In genomic region chr2:69745091-69745490, GRCm38 (mm10) we compare ENCODE assay signal across 17 mouse cellular contexts. TPM values are rescaled to one million over a fixed set of nuclear protein-coding genes. Genes with fewer than 3 reads are reported as not detected.
DNase-seq lines count a peak whose midpoint lies in the region; ATAC-seq and TF ChIP-seq lines count a peak whose summit lies in the region.
"Had no signal": no experiment of that assay in that cellular context is flagged by ENCODE, and none has a peak within 500 bp of the region (broad histone marks: within the 10 kb centered on the region; RNA-seq: fewer than 3 reads in every experiment).

No protein-coding gene starts in this region.

- H3K79me2 ChIP-seq in heart, adult 2 months (replicated peaks; ENCODE audit: control insufficient read depth, insufficient read depth, low read length): no peaks in the 10 kb centered on the region

- H3K9me3 ChIP-seq in liver, postnatal 0 days (ENCODE audit: low read length): peaks cover 7% of the 10 kb centered on the region; the same call in 1 of the 2 replicates
- peaks cover 4% of the 10 kb centered on the region; the same call in 1 of the 2 replicates for H3K9me3 ChIP-seq in liver, embryonic 12.5 days (replicated peaks)
- no peaks in the 10 kb centered on the region for H3K9me3 ChIP-seq in E14TG2a.4 (ENCODE audit: low read length)
- H3K9me3 ChIP-seq: embryonic facial prominence, embryonic 12.5 days; limb, embryonic 12.5 days had no signal

- H3K36me3 ChIP-seq in heart, adult 2 months (ENCODE audit: control insufficient read depth, insufficient read depth, low read length): peaks cover 5% of the 10 kb centered on the region; the same call in 1 of the 2 replicates
- H3K36me3 ChIP-seq in liver, postnatal 0 days (replicated peaks; ENCODE audit: insufficient read depth, low read length): peaks cover 47% of the 10 kb centered on the region
- H3K36me3 ChIP-seq in liver, embryonic 12.5 days: peaks cover 83% of the 10 kb centered on the region
- H3K36me3 ChIP-seq in E14TG2a.4 (ENCODE audit: insufficient read depth, low read length): peaks cover 89% of the 10 kb centered on the region

- H3K4me1 ChIP-seq in heart, adult 2 months (ENCODE audit: control insufficient read depth, insufficient read depth, low read length): no peaks in the 10 kb centered on the region
- no peaks in the 10 kb centered on the region for H3K4me1 ChIP-seq in liver, postnatal 0 days (ENCODE audit: insufficient read depth)
- H3K4me1 ChIP-seq in liver, embryonic 12.5 days: no peaks in the 10 kb centered on the region
- no peaks in the 10 kb centered on the region for H3K4me1 ChIP-seq in E14TG2a.4 (replicated peaks; ENCODE audit: low read depth, low read length)
- H3K4me1 ChIP-seq in cortical plate, adult 2 months (ENCODE audit: control insufficient read depth, insufficient read depth, low read length): no peaks in the 10 kb centered on the region
- H3K4me1 ChIP-seq: embryonic facial prominence, embryonic 12.5 days; forebrain, embryonic 10.5 days; limb, embryonic 12.5 days had no signal

- H3K27ac ChIP-seq in heart, adult 2 months: no peak overlapping the region
- H3K27ac ChIP-seq in liver, postnatal 0 days (ENCODE audit: low read depth): no peak overlapping the region
- H3K27ac ChIP-seq in liver, embryonic 12.5 days: no peak overlapping the region
- no peak overlapping the region for H3K27ac ChIP-seq in cortical plate, adult 2 months (ENCODE audit: insufficient read depth, low read length)
- H3K27ac ChIP-seq: embryonic facial prominence, embryonic 12.5 days; forebrain, embryonic 10.5 days; limb, embryonic 12.5 days had no signal

- H3K9ac ChIP-seq in heart, adult 2 months (ENCODE audit: low read depth, low read length): no peak overlapping the region
- H3K9ac ChIP-seq in liver, postnatal 0 days (replicated peaks): no peak overlapping the region
- no peak overlapping the region for H3K9ac ChIP-seq in liver, embryonic 12.5 days
- H3K9ac ChIP-seq: embryonic facial prominence, embryonic 12.5 days; limb, embryonic 12.5 days had no signal

- H3K27me3 ChIP-seq in heart, adult 2 months (ENCODE audit: control insufficient read depth, insufficient read depth, low read length): no peaks in the 10 kb centered on the region
- no peaks in the 10 kb centered on the region for H3K27me3 ChIP-seq in liver, postnatal 0 days (ENCODE audit: insufficient read depth, low read length)
- H3K27me3 ChIP-seq in liver, embryonic 12.5 days (replicated peaks): no peaks in the 10 kb centered on the region
- H3K27me3 ChIP-seq in E14TG2a.4 (ENCODE audit: insufficient read depth, low read length): no peaks in the 10 kb centered on the region
- H3K27me3 ChIP-seq: embryonic facial prominence, embryonic 12.5 days; limb, embryonic 12.5 days had no signal

- 94% methylated on average over 1 of the region's 1 CpGs for WGBS in heart, adult 2 months
- 90% methylated on average over 1 of the region's 1 CpGs for WGBS in liver, postnatal 0 days (ENCODE audit: insufficient replicate concordance)
- WGBS in liver, embryonic 12.5 days (ENCODE audit: insufficient replicate concordance): 75% methylated on average over 1 of the region's 1 CpGs

- no peak overlapping the region for H3K4me2 ChIP-seq in liver, postnatal 0 days (ENCODE audit: low read depth, low read length)
- H3K4me2 ChIP-seq in liver, embryonic 12.5 days: no peak overlapping the region
- H3K4me2 ChIP-seq: embryonic facial prominence, embryonic 12.5 days; limb, embryonic 12.5 days; midbrain, embryonic 11.5 days had no signal

- intact Hi-C loops in heart, adult 2 months (cut with DNase I): loop anchor here (10.0 kb wide), 1 partner anchor 220 kb away; no protein-coding TSS in a partner anchor
- intact Hi-C loops in heart, postnatal 36 days (cut with DNase I): no loop called here

- H3K4me3 ChIP-seq in heart, adult 2 months: no peak overlapping the region
- H3K4me3 ChIP-seq in liver, postnatal 0 days (ENCODE audit: low read depth, low read length): no peak overlapping the region
- no peak overlapping the region for H3K4me3 ChIP-seq in liver, embryonic 12.5 days
- H3K4me3 ChIP-seq in E14TG2a.4 (replicated peaks; ENCODE audit: low read length): no peak overlapping the region
- no peak overlapping the region for H3K4me3 ChIP-seq in cortical plate, adult 2 months (ENCODE audit: insufficient read depth, low read length)
- H3K4me3 ChIP-seq: embryonic facial prominence, embryonic 12.5 days; forebrain, embryonic 10.5 days; limb, embryonic 12.5 days had no signal

- DNase-seq in heart, adult 2 months: no peak
- DNase-seq in heart, postnatal 36 days: no peak
- DNase-seq in liver, postnatal 0 days: no peak
- no peak for DNase-seq in frontal cortex, adult 2 months (ENCODE audit: extremely low spot score in 1 of 2, low spot score in 1 of 2)
- DNase-seq: adrenal gland, adult 8-10 months; cerebellum, postnatal 36 days; heart, postnatal 4 days; layer of hippocampus, postnatal 36 days; lung, postnatal 14 days; thymus, postnatal 25 days had no signal

- peak; percentile 55 for TF ChIP-seq CTCF in heart, adult 2 months (IDR thresholded peaks at IDR 0.05)
- peak; percentile 52 for TF ChIP-seq CTCF in liver, postnatal 0 days (IDR thresholded peaks at IDR 0.05; ENCODE audit: low read depth)
- peak; percentile 67 for TF ChIP-seq CTCF in E14TG2a.4 (conservative IDR thresholded peaks at IDR 0.05; ENCODE audit: low read length)
- 0 out of 2 replicates have a peak, but pooled peaks have one; percentile 1 for TF ChIP-seq CTCF in cortical plate, adult 2 months (IDR thresholded peaks at IDR 0.05; ENCODE audit: extremely low read depth, insufficient read depth, low read length)

- TF ChIP-seq POLR2A in heart, adult 2 months (IDR thresholded peaks at IDR 0.05; ENCODE audit: insufficient read depth, low read depth, low read length): no peak
- no peak for TF ChIP-seq POLR2A in cortical plate, adult 2 months (IDR thresholded peaks at IDR 0.05; ENCODE audit: extremely low read depth, insufficient read depth, low read length)

- ATAC-seq in liver, postnatal 0 days: no peak
- ATAC-seq in liver, embryonic 12.5 days: no peak

- TF ChIP-seq EP300 in heart, adult 2 months (IDR thresholded peaks at IDR 0.05; ENCODE audit: insufficient read depth, low read depth, low read length): no peak
- no peak for TF ChIP-seq EP300 in liver, postnatal 0 days (IDR thresholded peaks at IDR 0.05; ENCODE audit: low read depth)

RNA-seq across cellular contexts. Expression of gene Ppig, which starts 22.7 kb away (rescaled TPM):
- 10 to 100 TPM; 35.5 to 36.2 TPM for total RNA-seq in heart, adult 2 months (2021)
- polyA plus RNA-seq in heart, adult 2 months (2012; rRNA removed): 1.7 and 4.4 TPM in 2 replicates
- total RNA-seq in heart, postnatal 36 days (2021): 10 to 100 TPM; 35.7 to 38.8 TPM
- 55.8 and 59.6 TPM in 2 replicates for polyA plus RNA-seq in liver, postnatal 0 days (2015; fragmentation: Nextera tagmentation; extraction: Ambion mirVana)
- 104 and 109 TPM in 2 replicates for polyA plus RNA-seq in liver, embryonic 12.5 days (2016; fragmentation: Nextera tagmentation; extraction: Ambion mirVana)
- polyA plus RNA-seq in cortical plate, adult 2 months (2012; rRNA removed): 23.0 and 23.3 TPM in 2 replicates
- 25.0 and 27.3 TPM in 2 replicates for polyA plus RNA-seq in frontal cortex, adult 2 months (2012; rRNA removed)

RNA-seq across cellular contexts. Expression of gene Fastkd1, which starts 31.8 kb away (rescaled TPM):
- total RNA-seq in heart, adult 2 months (2021): 10 to 100 TPM; 27.1 to 33.1 TPM
- 8.8 and 17.2 TPM in 2 replicates for polyA plus RNA-seq in heart, adult 2 months (2012; rRNA removed)
- total RNA-seq in heart, postnatal 36 days (2021): 10 to 100 TPM; 27.2 to 35.9 TPM
- polyA plus RNA-seq in liver, postnatal 0 days (2015; fragmentation: Nextera tagmentation; extraction: Ambion mirVana): 6.3 and 6.6 TPM in 2 replicates
- polyA plus RNA-seq in liver, embryonic 12.5 days (2016; fragmentation: Nextera tagmentation; extraction: Ambion mirVana): 7.9 and 8.4 TPM in 2 replicates
- polyA plus RNA-seq in cortical plate, adult 2 months (2012; rRNA removed): 11.4 and 12.2 TPM in 2 replicates
- 14.7 and 15.1 TPM in 2 replicates for polyA plus RNA-seq in frontal cortex, adult 2 months (2012; rRNA removed)

RNA-seq across cellular contexts. Expression of gene Ccdc173, which starts 44.3 kb away (rescaled TPM):
- total RNA-seq in heart, adult 2 months (2021): under 1 TPM; 0.59 to 0.65 TPM
- polyA plus RNA-seq in heart, adult 2 months (2012; rRNA removed): 0.12 and 0.23 TPM in 2 replicates
- under 1 TPM; 0.36 to 0.65 TPM for total RNA-seq in heart, postnatal 36 days (2021)
- 0.29 and 0.30 TPM in 2 replicates for polyA plus RNA-seq in liver, postnatal 0 days (2015; fragmentation: Nextera tagmentation; extraction: Ambion mirVana)
- polyA plus RNA-seq in liver, embryonic 12.5 days (2016; fragmentation: Nextera tagmentation; extraction: Ambion mirVana): 0.46 and 0.53 TPM in 2 replicates
- 3.7 TPM in 2 replicates for polyA plus RNA-seq in cortical plate, adult 2 months (2012; rRNA removed)
- 3.8 and 4.4 TPM in 2 replicates for polyA plus RNA-seq in frontal cortex, adult 2 months (2012; rRNA removed)

RNA-seq across cellular contexts. Expression of gene Phospho2, which starts 44.3 kb away (rescaled TPM):
- total RNA-seq in heart, adult 2 months (2021): 10 to 100 TPM; 25.3 to 26.8 TPM
- 14.5 and 18.2 TPM in 2 replicates for polyA plus RNA-seq in heart, adult 2 months (2012; rRNA removed)
- total RNA-seq in heart, postnatal 36 days (2021): 10 to 100 TPM; 22.7 to 24.1 TPM
- polyA plus RNA-seq in liver, postnatal 0 days (2015; fragmentation: Nextera tagmentation; extraction: Ambion mirVana): 13.0 and 13.5 TPM in 2 replicates
- polyA plus RNA-seq in liver, embryonic 12.5 days (2016; fragmentation: Nextera tagmentation; extraction: Ambion mirVana): 16.3 and 16.7 TPM in 2 replicates
- 25.5 and 29.9 TPM in 2 replicates for polyA plus RNA-seq in cortical plate, adult 2 months (2012; rRNA removed)
- polyA plus RNA-seq in frontal cortex, adult 2 months (2012; rRNA removed): 23.1 and 36.9 TPM in 2 replicates

Comparison
In these comparisons a context has a peak if more than half of its experiments do, and no peak if none do; other contexts are left out.
1. CTCF ChIP-seq: peak in every context shown above with its lines; median percentile 67 in E14TG2a.4; 55 in heart, adult 2 months; 52 in liver, postnatal 0 days; 1 in cortical plate, adult 2 months.